Mouse (Mus musculus) lung, adult 2 months (tissue): ENCODE data around the gene Lrrc32. TPM values are rescaled to one million over a fixed set of nuclear protein-coding genes. Genes with fewer than 3 reads are reported as not detected.

Source experiments
- DNase-seq: peaks from one replicate; pipeline ENCODE4 v3.0.0; 2022
- H3K4me1 ChIP-seq: fragments of 200-500 bp; 2 replicates; pipeline ENCODE4 v1.6.1; 2011; ENCODE audit warnings: low read length; ENCODE audit not compliant: control insufficient read depth, insufficient read depth
- H3K4me3 ChIP-seq: fragments of 200-500 bp; replicated peaks from 2 replicates; pipeline ENCODE3; 2011; ENCODE audit warnings: low read depth, mild to moderate bottlenecking, control low read depth, low read length; ENCODE audit errors: extremely low read depth
- CTCF ChIP-seq: fragments of 200-500 bp; IDR thresholded peaks from 2 replicates; pipeline ENCODE4 v1.5.1; 2011; ENCODE audit warnings: mild to moderate bottlenecking, low read length, control low read depth; ENCODE audit not compliant: insufficient read depth
- POLR2A ChIP-seq: fragments of 200-500 bp; IDR thresholded peaks from 2 replicates; pipeline ENCODE4 v1.6.1; 2011; ENCODE audit warnings: low read depth, mild to moderate bottlenecking, control low read depth, low read length, borderline replicate concordance; ENCODE audit errors: extremely low read depth
- WGBS: fragments of 180-500 bp; shearing (Covaris S2); methylation state at CpG from one replicate; pipeline ENCODE4 v1.1.7; 2018; 5-methylcytosine and 5-hydroxymethylcytosine counted together
- polyA plus RNA-seq: library from polyadenylated mRNA; depleted of rRNA; stranded (reverse); fragments of >200 nt; gene quantifications from 2 replicates; pipeline ENCODE4 v1.2.3, GENCODE M21; 2012

Lrrc32 gene
- polyA plus RNA-seq, 1 experiment: 38.4 TPM

GRCm38 (mm10) chr7:98503951-98504647, 15.0 kb downstream of the Lrrc32 start:
- no peak for DNase-seq
- WGBS: 80% methylated on average over 6 of the region's 6 CpGs

GRCm38 (mm10) chr7:98504726-98505314, 15.7 kb downstream of the Lrrc32 start:
- Histone ChIP-seq H3K4me3 (no peak overlapping the region), H3K4me1 (peaks cover 9% of the 10 kb centered on the region)
- TF ChIP-seq POLR2A: no peak
- no peak for TF ChIP-seq CTCF
- DNase-seq: no peak
- 36% methylated on average over 5 of the region's 5 CpGs for WGBS

More at GRCm38 (mm10) chr7:98503951-98504647, 15.0 kb downstream of the Lrrc32 start:
- peaks cover 11% of the 10 kb centered on the region for H3K4me1 ChIP-seq
- no peak overlapping the region for H3K4me3 ChIP-seq
- TF ChIP-seq CTCF (no peak), POLR2A (no peak)

- WGBS: 66% methylated on average over 3 of the region's 3 CpGs
- no peak for TF ChIP-seq CTCF
- no peak for TF ChIP-seq POLR2A
- H3K4me1 ChIP-seq: 0 out of 2 replicates have a peak, but pooled peaks cover 3% of the 10 kb centered on the region
- DNase-seq: no peak
- no peak overlapping the region for H3K4me3 ChIP-seq
Measured at GRCm38 (mm10) chr7:98505664-98506063, 16.6 kb downstream of the Lrrc32 start.

GRCm38 (mm10) chr7:98510961-98511958, 22.2 kb downstream of the Lrrc32 start:
- H3K4me3 ChIP-seq: no peak overlapping the region
- DNase-seq: no peak
- TF ChIP-seq CTCF (no peak), POLR2A (no peak)
- H3K4me1 ChIP-seq: peaks cover 5% of the 10 kb centered on the region; the same call in 1 of the 2 replicates
- WGBS: 58% methylated on average over 15 of the region's 15 CpGs

GRCm38 (mm10) chr7:98513251-98513650, 24.2 kb downstream of the Lrrc32 start:
- no peak for DNase-seq
- peaks cover 5% of the 10 kb centered on the region; the same call in 1 of the 2 replicates for H3K4me1 ChIP-seq
- WGBS: 78% methylated on average over 3 of the region's 3 CpGs
- H3K4me3 ChIP-seq: no peak overlapping the region
- TF ChIP-seq POLR2A (no peak), CTCF (no peak)

- TF ChIP-seq CTCF (no peak), POLR2A (no peak)
- Histone ChIP-seq H3K4me3 (no peak overlapping the region), H3K4me1 (peaks cover 22% of the 10 kb centered on the region)
- DNase-seq: peak; percentile 54
- 28% methylated on average over 5 of the region's 5 CpGs for WGBS
Measured at GRCm38 (mm10) chr7:98522576-98522975, 33.5 kb downstream of the Lrrc32 start.

- TF ChIP-seq CTCF: no peak
- no peak for TF ChIP-seq POLR2A
- DNase-seq: no peak
- 53% methylated on average over 8 of the region's 8 CpGs for WGBS
- Histone ChIP-seq H3K4me1 (peaks cover 22% of the 10 kb centered on the region), H3K4me3 (no peak overlapping the region)
Measured at GRCm38 (mm10) chr7:98523070-98523812, 34.2 kb downstream of the Lrrc32 start.

GRCm38 (mm10) chr7:98523813-98524361, 34.8 kb downstream of the Lrrc32 start:
- DNase-seq: no peak
- WGBS: 6% methylated on average over 7 of the region's 7 CpGs
- TF ChIP-seq POLR2A (no peak), CTCF (no peak)
- Histone ChIP-seq H3K4me1 (peaks cover 22% of the 10 kb centered on the region), H3K4me3 (no peak overlapping the region)

- Histone ChIP-seq H3K4me1 (peaks cover 22% of the 10 kb centered on the region), H3K4me3 (no peak overlapping the region)
- DNase-seq: no peak
- TF ChIP-seq POLR2A (no peak), CTCF (no peak)
- WGBS: 47% methylated on average over 6 of the region's 6 CpGs
Measured at GRCm38 (mm10) chr7:98524401-98524800, 35.3 kb downstream of the Lrrc32 start.
